Mouse (Mus musculus) cerebellum, postnatal 25 days (tissue): Measurements from ENCODE around the gene Klhl4.

Source experiments
- DNase-seq, 2 experiments: peaks; one replicate each; pipeline ENCODE4 v3.0.0; 2021; ENCODE audit warnings: mixed read lengths in 2 of 2

Gene Klhl4

DNA sequence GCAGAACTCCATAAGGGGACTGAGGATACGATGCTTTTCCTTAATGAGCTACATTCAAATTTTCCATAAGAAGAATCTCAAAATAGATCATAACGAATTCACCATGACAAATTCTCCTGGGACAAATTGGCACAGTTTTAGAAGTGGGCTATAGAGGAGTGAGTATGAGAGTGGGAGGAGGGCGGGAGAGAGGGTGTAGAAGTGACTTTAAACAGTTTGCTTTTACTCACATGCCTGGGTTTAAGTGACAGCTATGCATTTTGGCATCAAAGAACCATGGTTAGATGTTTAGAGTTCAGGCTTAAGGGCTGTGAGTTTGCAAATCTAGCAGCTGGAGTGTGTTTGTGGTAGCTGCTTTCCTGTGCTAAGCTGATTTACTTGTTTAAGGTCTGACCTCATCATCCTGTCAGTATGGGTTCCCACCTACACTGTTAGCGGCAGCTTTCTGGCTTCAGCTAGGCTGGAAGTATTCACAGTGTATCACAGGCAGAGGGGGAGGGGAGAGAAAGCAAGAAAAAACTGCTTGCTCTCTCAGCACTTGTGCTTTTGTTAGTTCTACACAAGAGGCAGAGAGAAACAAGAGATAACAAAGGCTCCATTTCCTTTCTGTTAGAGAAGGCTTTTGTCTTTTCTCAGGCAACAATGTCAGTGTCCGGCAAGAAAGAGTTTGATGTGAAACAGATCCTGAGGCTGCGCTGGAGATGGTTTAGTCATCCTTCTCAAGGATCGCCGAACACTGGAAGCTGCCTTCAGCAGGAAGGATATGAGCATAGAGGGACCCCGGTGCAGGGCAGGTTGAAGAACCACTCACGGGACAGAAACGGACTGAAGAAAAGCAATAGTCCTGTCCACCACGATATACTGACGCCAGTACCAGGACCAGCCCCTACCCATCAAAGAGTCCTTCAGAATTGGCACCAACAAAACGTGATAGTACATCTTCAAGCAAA lies at the start of gene Klhl4:
Klhl4 (plus strand) TSS at position 552 of the 950 bp plus-strand sequence.
- peak; percentile 4 to 7 for DNase-seq

DNA sequence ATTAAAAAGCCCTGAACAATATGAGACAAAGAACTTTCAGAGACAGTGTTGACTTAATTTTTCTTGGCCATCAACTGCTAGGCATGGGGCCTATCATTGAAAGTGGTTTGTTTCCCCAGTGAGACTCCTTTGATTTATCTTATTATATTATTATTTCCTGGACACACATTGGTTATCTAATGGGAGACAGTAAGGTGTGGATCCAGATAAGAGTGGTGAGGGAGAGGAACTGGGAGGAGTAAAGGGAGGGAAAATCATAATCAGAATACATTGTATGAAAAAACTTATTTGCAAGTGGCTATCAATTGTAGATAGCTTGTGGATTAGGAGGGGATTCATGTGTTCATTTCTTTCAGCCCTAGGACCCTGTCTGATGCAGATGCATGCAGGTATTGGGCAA lies 10.0 kb downstream of the Klhl4 start:
- DNase-seq, result no peak

DNA sequence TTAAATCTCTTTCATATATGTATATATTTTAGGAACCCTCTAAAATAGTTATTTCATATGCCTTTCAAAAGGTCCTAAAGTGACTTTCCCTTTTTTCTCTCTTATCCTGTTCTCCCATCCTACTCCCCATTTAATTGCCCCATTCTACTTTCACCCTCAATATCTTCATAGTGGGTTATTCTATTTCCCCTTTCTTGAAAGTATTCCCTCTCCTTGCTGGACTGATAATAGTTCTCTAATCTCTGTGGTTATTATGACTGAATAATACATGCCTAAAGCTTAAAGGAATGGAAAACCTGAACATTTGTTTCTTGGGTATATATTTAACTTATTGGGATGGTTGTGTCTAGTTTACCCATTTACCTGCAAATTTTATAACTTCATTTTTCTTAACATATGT lies 12.6 kb downstream of the Klhl4 start:
- no peak for DNase-seq

DNA sequence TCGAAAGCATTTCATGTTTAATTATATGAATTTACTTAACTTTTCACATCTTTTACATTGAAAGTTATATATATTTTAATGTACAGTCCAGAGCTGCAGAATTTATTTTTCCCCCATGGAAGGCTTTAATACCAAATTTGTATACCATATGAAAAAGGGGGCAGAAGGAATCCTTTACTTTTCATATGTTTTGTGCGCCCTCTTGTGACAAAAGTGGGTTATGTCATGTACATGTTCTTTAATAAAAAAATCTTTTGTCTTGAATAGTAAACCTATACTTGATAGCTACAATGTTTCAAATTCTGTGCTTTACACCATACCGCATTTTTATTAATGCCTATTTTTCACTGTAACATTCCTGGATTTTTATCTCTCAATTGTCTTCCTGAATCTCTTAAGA lies 84.0 kb downstream of the Klhl4 start:
- DNase-seq, result peak in 1 of 2 experiments; percentile 5

DNA sequence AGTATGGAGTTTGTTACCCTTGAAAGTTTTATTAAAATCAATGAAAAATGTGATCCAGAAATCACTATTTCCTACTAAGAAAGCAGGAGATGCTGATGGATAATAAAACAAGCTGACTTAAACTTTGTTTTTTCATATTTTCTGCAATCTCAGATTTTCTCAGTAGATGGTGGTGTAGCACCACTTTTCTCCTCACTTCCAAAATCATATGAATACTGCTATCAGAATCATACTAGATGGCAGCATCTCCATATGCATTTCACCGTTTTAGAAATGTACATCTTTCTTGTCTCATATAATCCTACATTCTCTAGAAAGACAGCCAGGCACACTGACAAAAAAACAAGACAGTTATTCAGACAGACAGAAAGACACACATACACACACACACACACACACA lies 108.2 kb downstream of the Klhl4 start:
- DNase-seq, result no peak
